Mouse (Mus musculus): Measurements from ENCODE around the gene Gm5105.

Gm5105 gene

GRCm38 (mm10) chr3:138066348-138066856 is 786 bp downstream of the Gm5105 start:
- peak; percentile 45 to 64 for DNase-seq

- peak in 1 of 2 experiments; percentile 15 for DNase-seq
These were observed 1.3 kb downstream of the Gm5105 start for GRCm38 (mm10) chr3:138065930-138066329.

GRCm38 (mm10) chr3:138064732-138065645 is 2.2 kb downstream of the Gm5105 start, which contains the start of gene 1110002E22Rik:
TSS of gene 1110002E22Rik (plus strand) at chr3:138065052.
- DNase-seq = peak in 1 of 2 experiments; percentile 27

GRCm38 (mm10) chr3:138063731-138064329 is 3.4 kb downstream of the Gm5105 start:
- DNase-seq = peak; percentile 74 to 77

GRCm38 (mm10) chr3:138062673-138063072 is 4.5 kb downstream of the Gm5105 start:
- no peak for DNase-seq

- no peak for DNase-seq
These were observed 5.8 kb downstream of the Gm5105 start for GRCm38 (mm10) chr3:138061205-138061911.

- DNase-seq = no peak
These were observed 6.8 kb downstream of the Gm5105 start for GRCm38 (mm10) chr3:138060429-138060828.

GRCm38 (mm10) chr3:138058226-138058625 is 9.0 kb downstream of the Gm5105 start:
- no peak for DNase-seq

- DNase-seq = peak; percentile 38 to 39
These were observed 10.2 kb downstream of the Gm5105 start for GRCm38 (mm10) chr3:138056976-138057375.

GRCm38 (mm10) chr3:138053969-138054368 is 13.2 kb downstream of the Gm5105 start:
- DNase-seq = peak in 1 of 2 experiments; percentile 19

GRCm38 (mm10) chr3:138051431-138051830 is 15.8 kb downstream of the Gm5105 start:
- no peak for DNase-seq

GRCm38 (mm10) chr3:138050772-138051171 is 16.4 kb downstream of the Gm5105 start:
- DNase-seq = peak in 1 of 2 experiments; percentile 38

GRCm38 (mm10) chr3:138049555-138049954 is 17.6 kb downstream of the Gm5105 start:
- DNase-seq = no peak

- no peak for DNase-seq
These were observed 23.9 kb downstream of the Gm5105 start for GRCm38 (mm10) chr3:138043316-138043715.

GRCm38 (mm10) chr3:138041591-138042301 is 25.4 kb downstream of the Gm5105 start:
- DNase-seq = no peak

GRCm38 (mm10) chr3:138040938-138041337 is 26.2 kb downstream of the Gm5105 start:
- DNase-seq = no peak

- no peak for DNase-seq
These were observed 33.2 kb downstream of the Gm5105 start for GRCm38 (mm10) chr3:138033986-138034385.

GRCm38 (mm10) chr3:138030563-138030962 is 36.6 kb downstream of the Gm5105 start:
- DNase-seq = no peak

- DNase-seq = no peak
These were observed 37.8 kb downstream of the Gm5105 start for GRCm38 (mm10) chr3:138029351-138029750.

GRCm38 (mm10) chr3:138027575-138028362 is 39.4 kb downstream of the Gm5105 start:
- DNase-seq = no peak

- peak in 1 of 2 experiments; percentile 7 for DNase-seq
These were observed 40.9 kb downstream of the Gm5105 start for GRCm38 (mm10) chr3:138026286-138026685.
